Mouse (Mus musculus) urinary bladder, postnatal 36 days (tissue): ENCODE data around the gene Extl2.

ENCODE experiments used
- DNase-seq, 2 experiments: peaks; one replicate each; pipeline ENCODE4 v3.0.0; 2022; ENCODE audit warnings: low spot score in 2 of 2, mixed read lengths in 1 of 2

Gene Extl2

GRCm38 (mm10) chr3:116007941-116008440, 729 bp downstream of the Extl2 start:
- DNase-seq, result peak; percentile 62 to 75

- DNase-seq, result no peak
These were observed 2.5 kb downstream of the Extl2 start for GRCm38 (mm10) chr3:116009622-116010344.

GRCm38 (mm10) chr3:116014901-116015300, 7.6 kb downstream of the Extl2 start:
- no peak for DNase-seq

GRCm38 (mm10) chr3:116016116-116016515, 8.9 kb downstream of the Extl2 start:
- DNase-seq, result no peak

GRCm38 (mm10) chr3:116018606-116019005, 11.3 kb downstream of the Extl2 start:
- DNase-seq, result no peak

GRCm38 (mm10) chr3:116019136-116019535, 11.9 kb downstream of the Extl2 start:
- no peak for DNase-seq

- DNase-seq, result no peak
These were observed 17.0 kb downstream of the Extl2 start for GRCm38 (mm10) chr3:116024236-116024635.

- no peak for DNase-seq
These were observed 17.4 kb downstream of the Extl2 start for GRCm38 (mm10) chr3:116024669-116025068.

GRCm38 (mm10) chr3:116025701-116026100, 18.4 kb downstream of the Extl2 start:
- DNase-seq, result no peak

GRCm38 (mm10) chr3:116026996-116027395, 19.7 kb downstream of the Extl2 start:
- DNase-seq, result no peak

- no peak for DNase-seq
These were observed 23.0 kb downstream of the Extl2 start for GRCm38 (mm10) chr3:116030152-116030788.

- no peak for DNase-seq
These were observed 26.1 kb downstream of the Extl2 start for GRCm38 (mm10) chr3:116033218-116033870.

GRCm38 (mm10) chr3:116033871-116034222, 26.6 kb downstream of the Extl2 start:
- DNase-seq, result no peak

- no peak for DNase-seq
These were observed 33.5 kb downstream of the Extl2 start for GRCm38 (mm10) chr3:116040776-116041175.

- DNase-seq, result no peak
These were observed 38.7 kb downstream of the Extl2 start for GRCm38 (mm10) chr3:116046000-116046399.

- DNase-seq, result no peak
These were observed 39.8 kb downstream of the Extl2 start for GRCm38 (mm10) chr3:116047034-116047433.

GRCm38 (mm10) chr3:116057078-116057477, 49.8 kb downstream of the Extl2 start:
- DNase-seq, result no peak

- no peak for DNase-seq
These were observed 53.1 kb downstream of the Extl2 start for GRCm38 (mm10) chr3:116060320-116060719.

- DNase-seq, result no peak
These were observed 54.9 kb downstream of the Extl2 start for GRCm38 (mm10) chr3:116062141-116062540.

- no peak for DNase-seq
These were observed 65.3 kb downstream of the Extl2 start for GRCm38 (mm10) chr3:116072584-116072983.

GRCm38 (mm10) chr3:116076739-116077138, 69.5 kb downstream of the Extl2 start:
- no peak for DNase-seq

- no peak for DNase-seq
These were observed 71.2 kb downstream of the Extl2 start for GRCm38 (mm10) chr3:116078490-116078889.
